Mouse (Mus musculus): ENCODE data around the gene Prl2c3.
"Not testable (repeated sequence)": the region's sequence is repeated elsewhere in the genome, so short reads cannot be mapped to it uniquely, and the experiment has no call there.

The Prl2c3 gene

GRCm38 (mm10) chr13:12799979-12800378, at the start of gene Prl2c3:
Gene Prl2c3, minus strand, starts transcription at chr13:12800079.
- DNase-seq (ENCODE audit: inconsistent ontology term), result not testable (repeated sequence)

GRCm38 (mm10) chr13:12848254-12848653, 48.4 kb upstream of the Prl2c3 start:
- not testable (repeated sequence) for DNase-seq (ENCODE audit: inconsistent ontology term)

- not testable (repeated sequence) for DNase-seq (ENCODE audit: inconsistent ontology term)
These were observed 44.8 kb upstream of the Prl2c3 start for GRCm38 (mm10) chr13:12844701-12845100.

DNA sequence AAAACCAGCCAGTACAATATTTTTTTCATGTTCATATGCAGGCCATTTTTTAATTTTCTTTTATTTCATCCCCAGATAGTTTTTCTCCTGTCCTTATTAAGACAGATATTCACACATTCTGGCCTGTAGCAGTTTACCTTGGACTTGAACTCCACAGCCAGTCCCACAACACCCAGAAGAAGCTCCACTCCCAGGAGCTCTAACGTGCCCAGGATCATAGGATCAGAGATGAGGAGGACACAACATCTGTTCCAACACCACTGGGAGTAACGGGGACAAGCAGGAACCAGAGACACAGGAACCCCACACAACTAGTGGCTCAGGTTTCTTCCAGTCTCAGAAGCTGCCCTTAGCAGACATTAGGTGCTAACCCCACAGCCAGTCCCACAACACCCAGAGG, 37.7 kb upstream of the Prl2c3 start:
- not testable (repeated sequence) for DNase-seq (ENCODE audit: inconsistent ontology term)

DNA sequence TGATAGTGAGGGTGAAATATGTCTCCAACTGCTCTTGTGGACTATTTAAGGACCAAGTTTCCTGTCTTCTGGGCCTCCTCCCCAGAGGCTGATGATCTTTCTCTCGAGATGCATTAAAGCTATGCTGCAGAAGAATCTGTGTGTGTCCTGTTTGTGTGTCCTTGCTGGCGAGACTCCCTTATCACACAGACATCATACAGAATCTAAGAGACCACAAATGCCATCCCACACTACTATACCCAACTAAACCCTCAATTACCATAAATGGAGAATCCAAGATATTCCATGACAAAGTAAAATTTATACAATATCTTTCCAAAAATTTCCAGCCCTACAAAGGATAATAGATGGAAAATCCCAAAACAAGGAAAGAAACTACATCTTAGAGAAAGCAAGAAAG, 31.9 kb upstream of the Prl2c3 start:
- DNase-seq (ENCODE audit: inconsistent ontology term), result no peak

DNA sequence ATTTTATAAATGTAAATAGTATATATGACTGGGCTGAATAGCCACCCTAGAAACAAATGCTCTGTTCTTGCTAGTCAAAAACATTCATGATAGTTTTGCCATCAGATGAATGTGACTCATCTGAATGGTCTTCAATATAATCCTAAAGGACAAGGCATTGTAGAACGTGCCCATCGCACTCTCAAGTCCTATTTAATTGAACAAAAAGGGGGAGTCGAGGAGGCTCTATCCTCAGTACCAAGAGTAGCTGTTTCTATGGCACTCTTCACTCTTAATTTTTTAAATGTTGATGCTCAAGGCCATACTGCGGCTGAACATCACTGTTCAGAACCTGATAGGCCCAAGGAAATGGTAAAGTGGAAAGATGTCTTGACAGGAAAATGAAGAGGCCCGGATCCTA, 29.2 kb upstream of the Prl2c3 start:
- DNase-seq (ENCODE audit: inconsistent ontology term), result no peak

DNA sequence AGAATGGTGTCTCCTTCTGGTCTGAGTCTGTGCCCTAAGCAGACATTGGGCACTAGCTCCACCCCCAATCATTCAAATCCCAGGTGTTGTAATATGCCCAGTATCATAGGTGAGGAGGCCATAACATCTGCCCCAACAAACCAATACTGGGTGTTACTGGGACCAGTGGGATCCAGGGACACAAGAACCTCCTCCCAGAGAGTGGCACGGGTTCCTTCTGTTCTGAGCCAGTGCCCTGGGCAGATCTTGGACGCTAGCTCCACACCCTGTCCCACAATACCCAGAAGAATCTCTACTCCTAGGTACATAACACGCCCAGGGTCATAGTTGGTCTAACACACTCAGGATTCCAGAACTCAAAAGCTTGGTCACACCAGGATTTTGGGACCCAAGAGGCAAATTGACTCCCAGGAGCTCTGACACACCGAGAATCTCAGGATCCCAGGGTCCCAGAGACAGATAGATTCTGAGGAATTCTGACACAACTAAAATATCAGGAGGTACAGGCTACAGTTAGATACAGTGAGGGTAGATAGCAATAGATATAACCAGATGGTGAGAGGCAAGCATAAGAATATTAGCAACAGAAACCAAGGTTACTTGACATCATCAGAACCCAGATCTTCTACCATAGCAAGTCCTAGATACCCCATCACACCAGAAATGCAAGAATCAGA, 24.8 kb upstream of the Prl2c3 start:
- not testable (repeated sequence) for DNase-seq (ENCODE audit: inconsistent ontology term)

- DNase-seq (ENCODE audit: inconsistent ontology term), result peak; percentile 57
These were observed 14.0 kb upstream of the Prl2c3 start for GRCm38 (mm10) chr13:12813734-12814424.

GRCm38 (mm10) chr13:12809591-12809990, 9.7 kb upstream of the Prl2c3 start:
- DNase-seq (ENCODE audit: inconsistent ontology term), result peak; percentile 20

DNA sequence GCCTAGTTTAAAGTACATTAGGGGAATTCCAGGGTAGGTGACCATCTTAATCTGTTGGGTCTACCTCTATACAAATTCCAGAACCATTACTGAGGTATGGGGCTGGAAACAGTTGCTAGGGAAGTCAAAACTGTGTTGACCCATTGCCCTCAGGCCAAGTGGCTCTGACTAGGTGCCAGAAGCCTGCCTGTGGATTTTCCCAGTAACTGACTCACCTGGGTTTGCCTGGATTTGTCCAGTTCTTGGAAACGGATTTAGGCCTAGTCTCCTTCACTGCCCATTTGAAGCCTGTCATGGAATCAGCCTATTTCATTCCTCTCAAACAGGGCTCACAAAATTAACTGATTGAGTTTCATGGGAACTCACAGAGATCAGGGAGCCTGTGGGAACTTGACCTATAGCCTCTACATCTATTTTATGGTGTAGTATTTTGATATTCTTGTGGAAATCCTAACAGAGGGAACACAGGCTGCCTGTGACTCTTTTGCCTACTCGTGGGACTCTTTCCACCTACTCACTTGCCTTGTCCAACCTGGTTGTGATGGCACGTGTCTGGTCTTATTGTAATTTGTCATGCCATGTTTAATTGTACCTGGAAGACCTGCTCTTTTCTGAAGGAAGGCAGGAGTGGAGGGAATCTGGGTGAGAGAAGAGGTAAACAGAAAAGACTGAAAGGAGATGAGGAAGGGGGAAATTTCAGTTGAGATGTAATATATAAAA, 9.1 kb upstream of the Prl2c3 start:
- DNase-seq (ENCODE audit: inconsistent ontology term), result not testable (repeated sequence)

- DNase-seq (ENCODE audit: inconsistent ontology term), result not testable (repeated sequence)
These were observed 6.6 kb upstream of the Prl2c3 start for GRCm38 (mm10) chr13:12806496-12806895.

DNA sequence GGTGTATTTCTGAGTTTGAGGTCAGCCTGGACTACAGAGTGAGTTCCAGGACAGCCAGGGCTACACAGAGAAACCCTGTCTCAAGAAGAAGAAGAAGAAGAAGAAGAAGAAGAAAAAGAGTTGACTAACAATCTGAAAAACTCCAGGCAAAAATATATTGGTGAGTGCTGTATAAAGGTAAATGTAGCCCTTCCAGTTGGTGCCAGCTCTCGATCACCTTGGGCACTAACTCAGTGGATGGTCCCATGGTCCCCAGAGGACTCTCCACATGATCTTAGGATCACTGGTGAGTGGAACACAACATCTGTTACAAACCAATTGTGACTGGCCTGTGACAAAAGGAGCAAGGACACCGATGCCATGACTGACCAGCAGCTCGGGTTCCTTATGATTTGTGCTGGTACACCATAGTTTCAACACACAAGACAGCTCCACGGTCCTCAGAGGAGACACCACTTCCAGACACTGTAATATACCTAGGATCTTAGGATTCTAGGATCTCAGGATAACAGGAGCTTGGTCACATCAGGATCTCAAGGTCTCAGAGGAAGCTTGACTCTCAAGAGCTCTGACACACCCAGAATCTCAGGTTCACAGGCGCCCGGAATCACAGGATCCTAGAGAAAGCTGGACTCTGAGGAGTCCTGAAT, 30.3 kb downstream of the Prl2c3 start:
- DNase-seq (ENCODE audit: inconsistent ontology term), result not testable (repeated sequence)
